Mouse (Mus musculus) liver, embryonic 12.5 days (tissue): ENCODE measurements around the gene Xntrpc. TPM values are rescaled to one million over a fixed set of nuclear protein-coding genes. Genes with fewer than 3 reads are reported as not detected.
"Not testable (repeated sequence)": the region's sequence is repeated elsewhere in the genome, so short reads cannot be mapped to it uniquely, and the experiment has no call there.

ENCODE experiments used
- ATAC-seq: fragments of 200-750 bp; cut with Nextera tagmentation; 2 replicates; pipeline ENCODE4 v1.8.0; 2017; ENCODE audit warnings: moderate number of reproducible peaks, mild to moderate bottlenecking, moderate library complexity
- H3K27ac ChIP-seq: fragments of 300-500 bp; sonication (generic); 2 replicates; pipeline ENCODE4 v1.5.1; 2016; ENCODE audit warnings: mild to moderate bottlenecking
- H3K27me3 ChIP-seq: fragments of 300-500 bp; sonication (generic); replicated peaks from 2 replicates; pipeline ENCODE4 v1.6.1; 2016; ENCODE audit warnings: mild to moderate bottlenecking, moderate library complexity
- H3K36me3 ChIP-seq: fragments of 300-500 bp; sonication (generic); 2 replicates; pipeline ENCODE4 v1.6.1; 2016; ENCODE audit warnings: mild to moderate bottlenecking, moderate library complexity
- H3K4me1 ChIP-seq: fragments of 300-500 bp; sonication (generic); 2 replicates; pipeline ENCODE4 v1.6.1; 2016
- H3K4me2 ChIP-seq: fragments of 300-500 bp; sonication (generic); 2 replicates; pipeline ENCODE4 v1.6.1; 2016; ENCODE audit warnings: mild to moderate bottlenecking, moderate library complexity
- H3K4me3 ChIP-seq: fragments of 300-500 bp; sonication (generic); 2 replicates; pipeline ENCODE4 v1.5.1; 2016; ENCODE audit warnings: mild to moderate bottlenecking, moderate library complexity
- H3K9ac ChIP-seq: fragments of 300-500 bp; sonication (generic); 2 replicates; pipeline ENCODE4 v1.6.1; 2016; ENCODE audit warnings: mild to moderate bottlenecking, moderate library complexity
- H3K9me3 ChIP-seq: fragments of 300-500 bp; sonication (generic); replicated peaks from 2 replicates; pipeline ENCODE4 v1.6.1; 2016; ENCODE audit warnings: mild to moderate bottlenecking, moderate library complexity
- WGBS: fragments of 180-500 bp; shearing (Covaris S2); methylation state at CpG from one replicate; pipeline ENCODE4 v1.1.7; 2016; ENCODE audit not compliant: insufficient replicate concordance; 5-methylcytosine and 5-hydroxymethylcytosine counted together
- polyA plus RNA-seq: library from polyadenylated mRNA; unstranded; fragments of >200 nt; fragmentation: Nextera tagmentation; extraction: Ambion mirVana; gene quantifications from 2 replicates; pipeline ENCODE4 v1.2.1, GENCODE M21; 2016

Gene Xntrpc
- 0.33 and 0.41 TPM in 2 replicates for polyA plus RNA-seq

DNA sequence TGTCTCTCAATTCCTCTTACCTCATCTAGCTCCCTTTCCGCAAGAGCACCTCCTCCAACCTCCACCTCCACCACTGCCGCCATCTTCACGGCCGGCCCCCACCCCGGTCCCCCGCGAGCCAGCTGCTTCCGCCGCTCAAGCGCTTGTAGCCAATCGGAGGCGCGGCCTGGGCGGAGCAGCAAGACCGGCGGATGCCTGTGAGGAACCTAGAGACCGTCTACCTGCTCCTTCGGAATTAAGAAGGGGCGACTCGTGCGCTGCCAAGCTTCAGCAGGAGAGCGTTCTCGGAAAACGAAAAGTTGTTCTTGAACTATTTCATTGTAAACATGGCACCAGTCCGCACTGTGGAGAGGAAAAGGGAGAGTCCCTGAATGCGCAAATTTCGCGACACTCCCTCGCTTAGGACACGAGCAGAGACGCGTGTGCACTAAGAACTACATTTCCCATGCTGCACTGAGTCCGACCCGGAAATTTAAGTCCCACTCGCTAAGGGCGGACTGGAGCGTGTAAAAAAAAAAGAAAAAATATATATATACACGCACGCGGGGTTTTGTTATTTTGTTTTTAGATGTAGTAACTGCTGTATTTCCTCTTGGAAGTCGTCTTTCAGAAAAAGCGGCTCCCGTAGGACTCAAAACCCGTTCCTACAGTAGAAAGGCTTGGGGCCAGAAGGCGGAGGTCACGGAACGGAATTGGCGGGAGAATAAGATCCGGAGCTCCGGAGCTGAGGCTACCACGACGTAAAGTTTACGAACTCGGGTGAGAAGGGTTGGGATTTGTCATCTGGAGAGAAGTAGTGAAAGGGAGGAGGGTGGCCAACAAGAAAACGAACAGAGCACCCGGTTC lies at the start of gene Xntrpc, which contains the start of the genes Rnf121 and Xndc1:
Gene Xntrpc, plus strand, starts transcription at position 668 of the 846 bp plus-strand sequence.
Gene Rnf121, minus strand, starts transcription at position 424 of the 846 bp plus-strand sequence.
Gene Xndc1, plus strand, starts transcription at position 466 of the 846 bp plus-strand sequence.
- WGBS, result under 1% methylated on average over 56 of the region's 56 CpGs
- peaks cover 49% of the 10 kb centered on the region for H3K4me1 ChIP-seq
- H3K4me2 ChIP-seq, result peak within 1 kb of the TSS; percentile 87
- peak within 1 kb of the TSS; percentile 77 for H3K27ac ChIP-seq
- peak; percentile 99 for ATAC-seq
- no peaks in the 10 kb centered on the region for H3K9me3 ChIP-seq
- no peaks in the 10 kb centered on the region for H3K27me3 ChIP-seq
- H3K4me3 ChIP-seq, result peak within 1 kb of the TSS; percentile 83
- peaks cover 24% of the 10 kb centered on the region for H3K36me3 ChIP-seq
- peak within 1 kb of the TSS; percentile 82 for H3K9ac ChIP-seq

DNA sequence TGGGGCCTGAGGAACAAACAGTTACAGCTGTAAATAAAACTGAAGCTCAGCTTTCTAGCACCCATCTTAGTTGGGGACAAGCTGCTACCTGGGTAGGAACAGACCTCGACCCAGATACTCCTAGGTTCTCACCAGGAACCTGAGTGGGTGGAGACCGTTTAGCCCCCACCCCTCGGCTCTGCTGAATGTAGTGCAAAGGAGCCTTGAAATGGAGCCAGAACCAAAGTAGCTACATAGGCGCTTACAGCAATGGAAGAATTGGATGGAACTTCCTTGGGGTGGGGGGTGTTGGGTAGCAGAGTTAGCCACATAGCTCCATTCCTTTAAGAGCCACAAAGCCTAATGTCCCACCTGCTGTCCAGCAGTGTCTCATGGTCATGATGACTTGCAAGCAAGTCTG lies 48.6 kb upstream of the Xntrpc start:
- H3K4me3 ChIP-seq, result no peak overlapping the region
- 0 out of 2 replicates have a peak overlapping the region, but pooled peaks have one; percentile 16 for H3K27ac ChIP-seq
- H3K9ac ChIP-seq, result no peak overlapping the region

DNA sequence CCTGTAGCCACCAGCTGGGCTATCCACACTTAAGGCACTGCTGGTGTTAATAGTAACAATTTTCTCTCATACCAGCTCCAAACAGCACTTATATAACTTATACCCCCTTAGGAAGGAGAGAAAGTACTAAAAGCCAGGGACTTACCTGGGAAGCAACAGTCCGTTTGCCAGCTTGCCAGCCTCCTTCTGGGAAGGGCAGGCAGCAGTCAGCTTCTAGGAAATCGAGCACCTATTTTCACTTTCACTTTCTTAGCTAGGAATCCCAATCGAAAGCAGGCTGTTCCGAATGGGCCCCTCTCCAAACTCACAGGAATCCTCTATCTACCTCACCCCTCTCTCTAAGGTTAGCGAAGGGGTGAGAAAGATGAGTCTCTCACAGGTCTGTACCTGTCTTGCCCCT lies 48.1 kb upstream of the Xntrpc start:
- H3K36me3 ChIP-seq, result peaks cover 96% of the 10 kb centered on the region
- no peak for ATAC-seq
- H3K27ac ChIP-seq, result 0 out of 2 replicates have a peak overlapping the region, but pooled peaks have one; percentile 16

More for the DNA sequence above, 48.6 kb upstream of the Xntrpc start:
- Histone ChIP-seq H3K9me3 (no peaks in the 10 kb centered on the region), H3K36me3 (peaks cover 96% of the 10 kb centered on the region), H3K27me3 (no peaks in the 10 kb centered on the region), H3K4me2 (no peak overlapping the region), H3K4me1 (peaks cover 7% of the 10 kb centered on the region)
- ATAC-seq, result no peak
- 73% methylated on average over 4 of the region's 4 CpGs for WGBS

DNA sequence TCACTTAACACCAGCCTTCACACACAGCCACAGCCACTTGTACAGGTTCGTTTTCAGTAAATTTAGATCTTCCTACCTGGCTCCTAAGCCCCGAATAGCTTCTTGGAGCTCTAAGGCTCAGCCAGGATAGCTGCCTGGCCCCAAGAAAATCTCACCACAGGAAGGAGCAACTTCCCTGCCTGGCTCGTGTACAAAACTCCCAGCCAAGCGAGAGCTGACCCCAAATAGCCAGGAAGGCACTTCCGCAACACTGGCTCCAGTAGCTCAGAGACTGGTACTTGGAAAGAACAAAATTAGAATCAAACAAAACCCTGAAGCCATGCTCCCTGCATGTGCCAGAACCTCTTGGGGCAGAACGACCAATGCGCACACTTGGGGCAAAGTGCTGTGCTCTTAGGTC lies 47.5 kb upstream of the Xntrpc start:
- no peak overlapping the region for H3K27ac ChIP-seq
- H3K4me2 ChIP-seq, result no peak overlapping the region
- H3K4me1 ChIP-seq, result peaks cover 7% of the 10 kb centered on the region
- H3K36me3 ChIP-seq, result peaks cover 96% of the 10 kb centered on the region
- H3K9ac ChIP-seq, result no peak overlapping the region
- no peaks in the 10 kb centered on the region for H3K27me3 ChIP-seq
- H3K9me3 ChIP-seq, result no peaks in the 10 kb centered on the region
- 77% methylated on average over 7 of the region's 7 CpGs for WGBS
- H3K4me3 ChIP-seq, result no peak overlapping the region
- no peak for ATAC-seq

More for the DNA sequence above, 48.1 kb upstream of the Xntrpc start:
- no peak overlapping the region for H3K9ac ChIP-seq
- 79% methylated on average over 5 of the region's 5 CpGs for WGBS
- H3K9me3 ChIP-seq, result no peaks in the 10 kb centered on the region
- H3K4me2 ChIP-seq, result no peak overlapping the region
- H3K27me3 ChIP-seq, result no peaks in the 10 kb centered on the region
- H3K4me3 ChIP-seq, result no peak overlapping the region
- H3K4me1 ChIP-seq, result peaks cover 7% of the 10 kb centered on the region

DNA sequence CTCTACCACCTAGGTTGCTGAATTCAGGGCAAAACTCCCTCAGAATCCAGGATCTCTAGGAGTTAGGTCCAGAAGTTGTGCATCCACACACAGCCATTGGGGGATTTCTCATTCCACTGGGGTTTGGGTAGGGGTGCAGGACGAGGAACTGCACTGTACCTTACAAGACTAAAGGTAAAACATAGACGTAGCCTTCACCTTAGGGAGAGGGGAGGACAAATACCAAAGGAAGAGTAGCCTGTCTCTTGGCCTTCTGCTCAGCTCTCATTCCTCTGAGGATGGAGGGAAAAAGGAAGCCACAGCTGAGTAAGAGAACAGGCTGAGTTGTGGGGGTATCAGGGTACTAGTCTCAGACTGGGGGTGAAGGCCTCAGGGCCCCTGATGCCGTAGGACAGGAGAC lies 46.9 kb upstream of the Xntrpc start, which contains the start of gene Il18bp:
Gene Il18bp, minus strand, starts transcription at position 101 of the 400 bp plus-strand sequence.
- Histone ChIP-seq H3K9ac (no peak within 1 kb of the TSS), H3K4me2 (no peak within 1 kb of the TSS)

DNA sequence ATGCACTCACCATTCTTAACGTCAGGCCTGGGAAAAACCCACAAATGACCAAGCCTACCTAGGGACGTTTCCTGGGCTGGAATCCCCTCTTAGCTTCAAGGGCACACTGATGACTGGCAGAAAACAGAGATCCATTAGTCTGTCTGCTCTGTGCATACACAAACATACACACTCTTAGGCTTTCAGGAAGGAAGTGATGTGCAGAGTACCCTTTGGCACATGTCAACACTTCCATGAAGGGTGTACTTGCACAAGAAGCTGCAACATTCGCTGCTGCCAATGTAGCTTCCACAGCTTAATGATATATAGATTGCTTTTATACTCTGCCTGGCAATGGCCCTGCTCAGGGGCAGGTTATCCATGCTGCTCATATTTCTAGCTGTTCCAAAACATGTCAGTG lies 46.2 kb upstream of the Xntrpc start:
- H3K27ac ChIP-seq, result no peak overlapping the region
- 64% methylated on average over 3 of the region's 3 CpGs for WGBS
- ATAC-seq, result no peak

More for the DNA sequence above, 46.9 kb upstream of the Xntrpc start, which contains the start of gene Il18bp:
- no peak for ATAC-seq
- WGBS, result 68% methylated on average over 3 of the region's 3 CpGs
- H3K4me1 ChIP-seq, result peaks cover 7% of the 10 kb centered on the region
- H3K36me3 ChIP-seq, result peaks cover 96% of the 10 kb centered on the region
- no peak within 1 kb of the TSS for H3K27ac ChIP-seq
- H3K27me3 ChIP-seq, result no peaks in the 10 kb centered on the region
- no peaks in the 10 kb centered on the region for H3K9me3 ChIP-seq
- H3K4me3 ChIP-seq, result no peak within 1 kb of the TSS

DNA sequence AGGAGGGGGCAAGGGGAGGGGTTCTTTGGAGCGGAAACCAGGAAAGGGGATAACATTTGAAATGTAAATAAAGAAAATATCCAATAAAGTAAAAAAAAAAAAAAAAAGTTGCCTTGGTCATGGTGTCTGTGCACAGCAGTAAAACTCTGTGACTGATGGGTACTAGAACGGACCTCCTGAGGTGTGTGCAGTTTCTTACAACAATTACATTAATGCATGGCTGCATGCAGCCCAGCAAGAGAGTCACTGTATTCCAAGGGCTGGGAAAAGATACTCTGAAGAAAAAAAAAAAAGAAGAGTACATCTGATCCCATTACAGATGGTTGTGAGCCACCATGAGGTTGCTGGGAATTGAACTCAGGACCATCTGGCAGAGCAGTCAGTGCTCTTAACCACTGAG lies 44.6 kb upstream of the Xntrpc start:
- H3K27ac ChIP-seq, ATAC-seq, H3K4me3 ChIP-seq, H3K9me3 ChIP-seq, H3K9ac ChIP-seq, H3K27me3 ChIP-seq, H3K4me2 ChIP-seq: not testable (repeated sequence)
- Histone ChIP-seq H3K36me3 (peaks cover 94% of the 10 kb centered on the region), H3K4me1 (peaks cover 14% of the 10 kb centered on the region)
- 92% methylated on average over 2 of the region's 2 CpGs for WGBS

More for the DNA sequence above, 46.2 kb upstream of the Xntrpc start:
- H3K9me3 ChIP-seq, result no peaks in the 10 kb centered on the region
- H3K9ac ChIP-seq, result no peak overlapping the region
- H3K4me2 ChIP-seq, result no peak overlapping the region
- H3K4me3 ChIP-seq, result no peak overlapping the region
- peaks cover 96% of the 10 kb centered on the region for H3K36me3 ChIP-seq
- H3K4me1 ChIP-seq, result peaks cover 7% of the 10 kb centered on the region
- no peaks in the 10 kb centered on the region for H3K27me3 ChIP-seq

DNA sequence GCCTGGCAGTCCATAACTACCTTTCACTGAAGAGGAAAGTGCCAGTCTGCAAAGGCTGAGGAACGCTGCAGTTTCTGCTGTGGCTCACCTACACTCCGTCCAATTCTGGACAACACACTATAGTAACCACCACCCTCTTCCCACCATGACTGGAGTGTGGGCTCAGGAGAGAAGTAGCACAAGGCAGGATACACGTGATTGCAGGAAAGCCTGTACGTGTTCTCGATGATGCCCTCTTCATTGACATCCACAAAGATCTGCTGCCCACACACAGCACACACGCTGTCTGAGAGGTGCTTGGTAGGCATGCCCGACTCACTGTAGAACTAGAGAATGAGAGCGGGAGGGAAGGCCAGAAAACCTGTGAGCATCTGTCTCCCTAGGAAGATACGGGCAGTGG lies 41.7 kb upstream of the Xntrpc start:
- 88% methylated on average over 9 of the region's 9 CpGs for WGBS
- Histone ChIP-seq H3K9ac (no peak overlapping the region), H3K27ac (no peak overlapping the region), H3K27me3 (no peaks in the 10 kb centered on the region), H3K4me3 (no peak overlapping the region), H3K4me2 (no peak overlapping the region), H3K36me3 (peaks cover 86% of the 10 kb centered on the region), H3K9me3 (no peaks in the 10 kb centered on the region), H3K4me1 (peaks cover 11% of the 10 kb centered on the region)
- ATAC-seq, result no peak

DNA sequence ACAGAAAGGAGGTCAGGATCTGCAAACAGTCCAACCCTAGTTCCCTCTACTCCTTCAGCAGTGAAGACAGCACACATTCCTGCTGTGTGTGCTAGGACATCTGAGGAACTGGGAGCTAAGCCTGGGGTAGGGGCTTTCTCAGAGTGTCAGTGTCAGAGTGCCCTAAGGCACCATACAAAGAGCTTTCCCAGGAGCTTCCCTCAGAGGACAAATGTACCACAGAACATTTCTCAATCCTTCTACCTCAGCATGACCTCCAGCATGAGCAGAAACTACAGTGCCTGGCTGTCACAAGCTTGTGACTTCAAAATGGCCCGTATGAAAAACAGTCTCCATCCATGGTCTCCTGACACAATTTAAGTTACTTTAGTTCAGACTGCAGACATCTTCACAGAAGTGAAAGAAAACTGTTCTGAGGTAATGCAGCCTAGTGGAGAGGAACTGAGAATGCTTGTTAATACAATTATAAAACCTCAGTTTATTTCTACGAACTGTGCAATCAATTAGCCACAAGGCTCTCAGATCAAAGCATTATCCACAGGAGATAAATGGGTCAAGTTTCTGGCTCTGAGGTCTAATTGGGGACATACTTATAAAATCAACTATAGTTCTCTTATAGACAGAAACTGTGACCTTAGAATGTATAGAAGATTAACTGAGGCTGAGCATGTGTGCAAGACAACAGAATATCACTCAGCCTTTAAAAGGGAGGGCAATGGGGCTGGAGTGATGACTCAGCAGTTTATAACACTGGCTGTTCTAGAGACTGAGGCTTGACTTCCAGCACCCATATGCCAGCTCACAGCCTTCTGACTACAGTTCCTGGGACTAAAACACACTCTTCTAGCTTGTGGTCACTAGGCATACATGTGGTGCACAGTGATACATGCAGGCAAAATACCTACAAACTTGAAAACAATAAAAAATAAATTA lies 40.1 kb upstream of the Xntrpc start:
- H3K9ac ChIP-seq, result no peak overlapping the region
- peaks cover 11% of the 10 kb centered on the region for H3K4me1 ChIP-seq
- no peaks in the 10 kb centered on the region for H3K9me3 ChIP-seq
- peaks cover 82% of the 10 kb centered on the region for H3K36me3 ChIP-seq
- no peaks in the 10 kb centered on the region for H3K27me3 ChIP-seq
- no peak overlapping the region for H3K4me2 ChIP-seq
- WGBS, result 85% methylated on average over 2 of the region's 2 CpGs
- peak; percentile 67; the same call in 1 of the 2 replicates for ATAC-seq
- H3K27ac ChIP-seq, result no peak overlapping the region
- H3K4me3 ChIP-seq, result no peak overlapping the region

DNA sequence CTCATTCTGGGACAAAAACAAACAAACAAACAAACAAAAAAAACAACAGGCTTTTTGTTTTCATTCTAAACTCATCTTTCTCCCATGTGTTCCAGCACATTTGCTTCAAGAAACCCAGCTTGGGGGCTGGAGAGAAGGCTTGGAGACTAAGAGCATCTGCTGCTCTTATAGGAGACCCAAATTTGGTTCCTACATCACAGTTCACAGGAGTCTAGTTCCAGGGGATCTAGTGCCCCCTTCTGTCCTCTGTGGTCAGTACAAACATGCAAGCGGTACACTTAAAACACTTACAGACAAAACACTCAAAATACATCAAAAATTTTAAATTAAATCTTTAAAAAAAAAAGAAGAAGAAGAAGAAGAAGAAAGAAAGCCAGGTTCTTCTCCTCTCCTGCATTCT lies 30.6 kb upstream of the Xntrpc start:
- no peak overlapping the region for H3K27ac ChIP-seq
- H3K4me2 ChIP-seq, result no peak overlapping the region
- H3K4me1 ChIP-seq, result no peaks in the 10 kb centered on the region
- 90% methylated on average over 1 of the region's 1 CpGs for WGBS
- H3K27me3 ChIP-seq, result no peaks in the 10 kb centered on the region
- no peaks in the 10 kb centered on the region for H3K9me3 ChIP-seq
- peaks cover 96% of the 10 kb centered on the region for H3K36me3 ChIP-seq
- no peak overlapping the region for H3K9ac ChIP-seq
- no peak overlapping the region for H3K4me3 ChIP-seq
- ATAC-seq, result no peak

DNA sequence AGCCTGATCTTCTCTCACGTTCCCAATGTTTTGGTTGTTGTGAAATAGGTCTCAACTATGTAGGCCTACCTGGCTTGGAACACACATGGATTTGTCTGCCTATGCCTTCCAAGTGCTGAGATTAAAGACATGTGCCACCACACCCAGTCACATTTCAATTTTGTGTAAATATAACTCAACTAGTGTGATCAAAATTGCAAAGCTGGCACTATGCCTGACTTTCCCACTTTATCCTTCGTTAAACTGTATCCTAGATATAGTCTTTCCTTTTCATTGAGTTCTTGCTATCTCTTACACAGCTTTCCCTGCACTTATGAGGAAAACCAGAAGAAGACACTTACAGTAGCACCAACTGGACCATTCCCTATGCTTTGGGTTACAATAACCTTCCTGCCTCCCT lies 30.0 kb upstream of the Xntrpc start:
- Histone ChIP-seq H3K4me3 (no peak overlapping the region), H3K4me2 (no peak overlapping the region), H3K27ac (no peak overlapping the region), H3K27me3 (no peaks in the 10 kb centered on the region), H3K9me3 (no peaks in the 10 kb centered on the region), H3K9ac (no peak overlapping the region), H3K36me3 (peaks cover 97% of the 10 kb centered on the region), H3K4me1 (no peaks in the 10 kb centered on the region)
- 89% methylated on average over 2 of the region's 2 CpGs for WGBS
- no peak for ATAC-seq
